Mouse (Mus musculus) lung, postnatal 0 days (tissue): ENCODE data around the gene Pip4k2a. TPM values are rescaled to one million over a fixed set of nuclear protein-coding genes. Genes with fewer than 3 reads are reported as not detected.

Experiments used
- ATAC-seq: fragments of 200-750 bp; cut with Nextera tagmentation; 2 replicates; pipeline ENCODE4 v1.8.0; 2017; ENCODE audit warnings: moderate library complexity
- DNase-seq: peaks from one replicate; pipeline ENCODE4 v3.0.0-alpha.2; 2016; ENCODE audit warnings: low spot score
- H3K27ac ChIP-seq: fragments of 300-500 bp; sonication (generic); 2 replicates; pipeline ENCODE4 v1.5.1; 2014; ENCODE audit warnings: antibody characterized with exemption, mild to moderate bottlenecking, low read length, mixed read lengths
- H3K27me3 ChIP-seq: fragments of 300-500 bp; sonication (generic); replicated peaks from 2 replicates; pipeline ENCODE4 v1.6.1; 2014; ENCODE audit warnings: low read length, mixed read lengths; ENCODE audit not compliant: insufficient read depth
- H3K36me3 ChIP-seq: fragments of 300-500 bp; sonication (generic); 2 replicates; pipeline ENCODE4 v1.6.1; 2014; ENCODE audit warnings: low read length, mixed read lengths; ENCODE audit not compliant: insufficient read depth
- H3K4me1 ChIP-seq: fragments of 300-500 bp; sonication (generic); 2 replicates; pipeline ENCODE4 v1.6.1; 2014; ENCODE audit warnings: antibody characterized with exemption, low read depth, low read length, mixed read lengths; ENCODE audit not compliant: insufficient read depth
- H3K4me2 ChIP-seq: fragments of 300-500 bp; sonication (generic); replicated peaks from 2 replicates; pipeline ENCODE4 v1.6.1; 2014; ENCODE audit warnings: low read depth, mild to moderate bottlenecking, low read length, moderate library complexity, mixed read lengths
- H3K4me3 ChIP-seq: fragments of 300-500 bp; sonication (generic); 2 replicates; pipeline ENCODE4 v1.5.1; 2014; ENCODE audit warnings: low read depth, low read length
- H3K9ac ChIP-seq: fragments of 300-500 bp; sonication (generic); replicated peaks from 2 replicates; pipeline ENCODE4 v1.6.1; 2014; ENCODE audit warnings: low read depth, mild to moderate bottlenecking
- H3K9me3 ChIP-seq: fragments of 300-500 bp; sonication (generic); 2 replicates; pipeline ENCODE4 v1.6.1; 2016; ENCODE audit warnings: low read length, mixed read lengths
- CTCF ChIP-seq: IDR thresholded peaks from 2 replicates; pipeline ENCODE4 v1.5.1; 2016; ENCODE audit warnings: antibody characterized with exemption, mild to moderate bottlenecking
- EP300 ChIP-seq: IDR thresholded peaks from 2 replicates; pipeline ENCODE4 v1.6.1; 2016; ENCODE audit warnings: antibody characterized with exemption, mild to moderate bottlenecking, control low read depth
- WGBS: fragments of 180-500 bp; shearing (Covaris S2); extraction: QIAGEN DNeasy Blood & Tissue Kit; methylation state at CpG from one replicate; pipeline ENCODE4 v1.1.7; 2014; 5-methylcytosine and 5-hydroxymethylcytosine counted together
- polyA plus RNA-seq: library from polyadenylated mRNA; unstranded; fragments of >200 nt; fragmentation: Nextera tagmentation; extraction: Ambion mirVana; gene quantifications from 2 replicates; pipeline ENCODE4 v1.2.1, GENCODE M21; 2015

Pip4k2a gene
- polyA plus RNA-seq, 1 experiment from 2014 or later: 5.0 TPM

GRCm38 (mm10) chr2:18874626-18875025 lies 123.3 kb downstream of the Pip4k2a start:
- no peak overlapping the region for H3K27ac ChIP-seq
- H3K4me1 ChIP-seq: no peaks in the 10 kb centered on the region
- no peak for ATAC-seq
- no peak for DNase-seq
- H3K36me3 ChIP-seq: no peaks in the 10 kb centered on the region
- no peak overlapping the region for H3K9ac ChIP-seq
- H3K4me2 ChIP-seq: no peak overlapping the region
- no peaks in the 10 kb centered on the region for H3K9me3 ChIP-seq
- no peak overlapping the region for H3K4me3 ChIP-seq
- TF ChIP-seq CTCF: no peak
- TF ChIP-seq EP300: no peak
- H3K27me3 ChIP-seq: no peaks in the 10 kb centered on the region
- WGBS: 90% methylated on average over 7 of the region's 7 CpGs

DNA sequence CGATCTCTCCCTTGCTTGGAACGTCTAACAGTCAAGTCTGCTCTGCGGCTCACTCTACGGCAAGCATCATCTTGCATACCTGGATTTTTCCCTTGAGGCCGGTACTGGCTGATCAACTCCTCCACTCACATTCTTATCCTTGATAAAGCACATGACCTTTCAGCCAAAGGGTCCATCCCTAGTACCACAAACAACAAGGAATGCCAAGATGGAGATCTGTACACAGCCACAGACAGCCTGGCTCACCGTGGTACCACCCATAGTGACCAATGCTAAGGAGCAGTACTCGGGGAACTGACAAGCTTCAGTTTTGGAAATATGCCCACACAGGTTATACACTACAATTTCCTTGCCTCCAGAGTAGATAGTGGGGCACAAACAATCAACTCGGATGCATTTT lies 123.9 kb downstream of the Pip4k2a start:
- Histone ChIP-seq H3K36me3 (no peaks in the 10 kb centered on the region), H3K9ac (no peak overlapping the region), H3K4me3 (no peak overlapping the region), H3K9me3 (no peaks in the 10 kb centered on the region), H3K4me1 (no peaks in the 10 kb centered on the region), H3K27me3 (no peaks in the 10 kb centered on the region), H3K4me2 (no peak overlapping the region), H3K27ac (no peak overlapping the region)
- WGBS: 80% methylated on average over 8 of the region's 8 CpGs
- ATAC-seq (no peak), DNase-seq (no peak)
- TF ChIP-seq CTCF: no peak
- no peak for TF ChIP-seq EP300

DNA sequence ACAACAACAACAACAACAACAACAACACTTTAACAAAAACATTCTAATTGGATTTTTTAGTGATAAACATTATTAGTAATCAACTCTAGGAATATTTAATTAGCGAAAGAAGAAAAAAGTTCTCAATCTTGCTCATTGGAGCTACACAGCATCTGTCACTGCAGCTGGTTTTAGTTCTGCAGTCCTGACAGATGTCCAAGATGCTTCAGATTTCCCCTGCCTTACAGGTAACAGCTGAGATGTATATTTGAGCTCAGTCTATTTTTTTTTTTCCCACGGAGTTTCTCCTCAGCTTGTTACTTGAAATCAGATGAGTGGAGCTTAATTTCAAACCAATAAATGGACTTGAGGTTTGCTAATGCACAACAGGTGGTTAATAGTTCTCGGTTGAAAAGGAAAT lies 124.5 kb downstream of the Pip4k2a start:
- no peaks in the 10 kb centered on the region for H3K4me1 ChIP-seq
- no peak for DNase-seq
- H3K27me3 ChIP-seq: no peaks in the 10 kb centered on the region
- H3K36me3 ChIP-seq: no peaks in the 10 kb centered on the region
- WGBS: 85% methylated on average over 3 of the region's 3 CpGs
- no peak for ATAC-seq
- H3K9me3 ChIP-seq: no peaks in the 10 kb centered on the region
- H3K9ac ChIP-seq: no peak overlapping the region
- no peak for TF ChIP-seq EP300
- TF ChIP-seq CTCF: no peak
- H3K4me3 ChIP-seq: no peak overlapping the region
- H3K4me2 ChIP-seq: no peak overlapping the region
- H3K27ac ChIP-seq: no peak overlapping the region

- WGBS: 17% methylated on average over 2 of the region's 2 CpGs
- Histone ChIP-seq H3K27ac (no peak overlapping the region), H3K27me3 (no peaks in the 10 kb centered on the region), H3K36me3 (no peaks in the 10 kb centered on the region), H3K4me3 (no peak overlapping the region), H3K9ac (no peak overlapping the region), H3K9me3 (no peaks in the 10 kb centered on the region), H3K4me1 (no peaks in the 10 kb centered on the region), H3K4me2 (no peak overlapping the region)
- DNase-seq (peak; percentile 69), ATAC-seq (no peak; the same call in 1 of the 2 replicates)
- TF ChIP-seq EP300 (no peak), CTCF (peak; percentile 92)
Observed at GRCm38 (mm10) chr2:18872797-18873196, 125.1 kb downstream of the Pip4k2a start.

GRCm38 (mm10) chr2:18871087-18871486 lies 126.8 kb downstream of the Pip4k2a start:
- Histone ChIP-seq H3K4me2 (no peak overlapping the region), H3K4me1 (no peaks in the 10 kb centered on the region), H3K36me3 (no peaks in the 10 kb centered on the region), H3K27me3 (no peaks in the 10 kb centered on the region), H3K4me3 (no peak overlapping the region), H3K27ac (no peak overlapping the region), H3K9me3 (no peaks in the 10 kb centered on the region), H3K9ac (no peak overlapping the region)
- ATAC-seq: no peak
- WGBS: 91% methylated on average over 3 of the region's 3 CpGs
- no peak for TF ChIP-seq EP300
- no peak for TF ChIP-seq CTCF
- DNase-seq: no peak

GRCm38 (mm10) chr2:18867069-18867468 lies 130.9 kb downstream of the Pip4k2a start:
- no peaks in the 10 kb centered on the region for H3K27me3 ChIP-seq
- no peak overlapping the region for H3K4me2 ChIP-seq
- H3K4me3 ChIP-seq: no peak overlapping the region
- H3K36me3 ChIP-seq: no peaks in the 10 kb centered on the region
- ATAC-seq (no peak), DNase-seq (no peak)
- 80% methylated on average over 2 of the region's 2 CpGs for WGBS
- no peaks in the 10 kb centered on the region for H3K9me3 ChIP-seq
- no peak overlapping the region for H3K9ac ChIP-seq
- H3K4me1 ChIP-seq: no peaks in the 10 kb centered on the region
- TF ChIP-seq CTCF (no peak), EP300 (no peak)
- no peak overlapping the region for H3K27ac ChIP-seq

- Histone ChIP-seq H3K4me2 (no peak overlapping the region), H3K9me3 (no peaks in the 10 kb centered on the region), H3K27ac (no peak overlapping the region), H3K4me3 (no peak overlapping the region), H3K27me3 (no peaks in the 10 kb centered on the region), H3K4me1 (no peaks in the 10 kb centered on the region), H3K9ac (no peak overlapping the region), H3K36me3 (no peaks in the 10 kb centered on the region)
- DNase-seq (no peak), ATAC-seq (no peak)
- 87% methylated on average over 5 of the region's 5 CpGs for WGBS
- no peak for TF ChIP-seq CTCF
- TF ChIP-seq EP300: no peak
Observed at GRCm38 (mm10) chr2:18864719-18865118, 133.2 kb downstream of the Pip4k2a start.
